10 mouse cellular contexts compared by ENCODE assay signal in genomic region chr16:31002926-31003325, GRCm38 (mm10).
DNase-seq lines count a peak whose midpoint lies in the region; ATAC-seq and TF ChIP-seq lines count a peak whose summit lies in the region.
"Had no signal": no experiment of that assay in that cellular context is flagged by ENCODE, and none has a peak within 500 bp of the region (broad histone marks: within the 10 kb centered on the region; RNA-seq: fewer than 3 reads in every experiment).

No protein-coding gene starts in this region.

- DNase-seq in heart, postnatal 4 days, result no peak
- DNase-seq in lung, embryonic 14.5 days, result no peak
- no peak for DNase-seq in lung, postnatal 25 days (ENCODE audit: low spot score)
- no peak for DNase-seq in urinary bladder, postnatal 10 days (ENCODE audit: low spot score)
- DNase-seq in ovary, postnatal 36 days (ENCODE audit: low spot score), result no peak
- DNase-seq: right cerebral cortex, postnatal 14 days had no signal

- peaks cover 41% of the 10 kb centered on the region for H3K4me1 ChIP-seq in heart, embryonic 12.5 days (replicated peaks)
- H3K4me1 ChIP-seq in lung, embryonic 14.5 days (ENCODE audit: insufficient read depth), result peaks cover 6% of the 10 kb centered on the region; the same call in 1 of the 2 replicates
- H3K4me1 ChIP-seq in embryonic facial prominence, embryonic 12.5 days, result peaks cover 19% of the 10 kb centered on the region
- H3K4me1 ChIP-seq in neural tube, embryonic 15.5 days, result peaks cover 37% of the 10 kb centered on the region

- WGBS in heart, embryonic 12.5 days, result 36% methylated on average over 6 of the region's 6 CpGs
- 49% methylated on average over 6 of the region's 6 CpGs for WGBS in lung, embryonic 14.5 days
- WGBS in embryonic facial prominence, embryonic 12.5 days, result 65% methylated on average over 6 of the region's 6 CpGs
- WGBS in neural tube, embryonic 15.5 days, result 47% methylated on average over 6 of the region's 6 CpGs

- H3K4me2 ChIP-seq in heart, embryonic 12.5 days, result peak overlapping the region; percentile 52
- no peak overlapping the region for H3K4me2 ChIP-seq in lung, embryonic 14.5 days
- H3K4me2 ChIP-seq in embryonic facial prominence, embryonic 12.5 days (replicated peaks), result no peak overlapping the region
- no peak overlapping the region for H3K4me2 ChIP-seq in neural tube, embryonic 15.5 days

- no peak for ATAC-seq in heart, embryonic 12.5 days (ENCODE audit: insufficient number of reproducible peaks, low FRiP score)
- no peak for ATAC-seq in lung, embryonic 14.5 days (ENCODE audit: insufficient read depth)
- no peak for ATAC-seq in embryonic facial prominence, embryonic 12.5 days (ENCODE audit: insufficient number of reproducible peaks, insufficient read depth, low FRiP score, low TSS enrichment)
- no peak for ATAC-seq in neural tube, embryonic 15.5 days (ENCODE audit: low FRiP score)

- TF ChIP-seq CTCF in lung, embryonic 14.5 days (IDR thresholded peaks at IDR 0.05; ENCODE audit: low read depth), result no peak

- 0 out of 2 replicates have a peak overlapping the region, but pooled peaks have one; percentile 4 for H3K9ac ChIP-seq in heart, embryonic 12.5 days
- no peak overlapping the region for H3K9ac ChIP-seq in lung, embryonic 14.5 days
- H3K9ac ChIP-seq in embryonic facial prominence, embryonic 12.5 days, result 0 out of 2 replicates have a peak overlapping the region, but pooled peaks have one; percentile 16
- no peak overlapping the region for H3K9ac ChIP-seq in neural tube, embryonic 15.5 days (replicated peaks)
- H3K9ac ChIP-seq: liver, embryonic 15.5 days had no signal

- H3K36me3 ChIP-seq in heart, embryonic 12.5 days, result no peaks in the 10 kb centered on the region
- H3K36me3 ChIP-seq in lung, embryonic 14.5 days (ENCODE audit: insufficient read depth), result peaks cover 10% of the 10 kb centered on the region; the same call in 1 of the 2 replicates
- 0 out of 2 replicates have a peak, but pooled peaks cover 3% of the 10 kb centered on the region for H3K36me3 ChIP-seq in embryonic facial prominence, embryonic 12.5 days
- no peaks in the 10 kb centered on the region for H3K36me3 ChIP-seq in neural tube, embryonic 15.5 days
- H3K36me3 ChIP-seq: liver, embryonic 15.5 days had no signal

- no peaks in the 10 kb centered on the region for H3K9me3 ChIP-seq in heart, embryonic 12.5 days (replicated peaks)
- no peaks in the 10 kb centered on the region for H3K9me3 ChIP-seq in lung, embryonic 14.5 days (ENCODE audit: low read depth, low read length)
- H3K9me3 ChIP-seq in embryonic facial prominence, embryonic 12.5 days, result no peaks in the 10 kb centered on the region
- H3K9me3 ChIP-seq in neural tube, embryonic 15.5 days (replicated peaks), result no peaks in the 10 kb centered on the region
- H3K9me3 ChIP-seq: liver, embryonic 15.5 days had no signal

- H3K27ac ChIP-seq in heart, embryonic 12.5 days (ENCODE audit: poor library complexity, severe bottlenecking), result peak overlapping the region; percentile 39
- peak overlapping the region; percentile 38; the same call in 1 of the 2 replicates for H3K27ac ChIP-seq in lung, embryonic 14.5 days (ENCODE audit: low read depth)
- H3K27ac ChIP-seq in embryonic facial prominence, embryonic 12.5 days, result no peak overlapping the region
- H3K27ac ChIP-seq in neural tube, embryonic 15.5 days (replicated peaks), result peak overlapping the region; percentile 56; the same call in 1 of the 2 replicates
- H3K27ac ChIP-seq: liver, embryonic 15.5 days had no signal

- H3K27me3 ChIP-seq in heart, embryonic 12.5 days (replicated peaks), result no peaks in the 10 kb centered on the region
- H3K27me3 ChIP-seq in lung, embryonic 14.5 days (ENCODE audit: insufficient read depth, low read length), result no peaks in the 10 kb centered on the region
- H3K27me3 ChIP-seq in embryonic facial prominence, embryonic 12.5 days, result no peaks in the 10 kb centered on the region
- no peaks in the 10 kb centered on the region for H3K27me3 ChIP-seq in neural tube, embryonic 15.5 days (replicated peaks)
- H3K27me3 ChIP-seq: liver, embryonic 15.5 days had no signal

- no peak overlapping the region for H3K4me3 ChIP-seq in heart, embryonic 12.5 days
- no peak overlapping the region for H3K4me3 ChIP-seq in lung, embryonic 14.5 days (ENCODE audit: low read depth, low read length)
- H3K4me3 ChIP-seq in embryonic facial prominence, embryonic 12.5 days, result no peak overlapping the region
- no peak overlapping the region for H3K4me3 ChIP-seq in neural tube, embryonic 15.5 days (replicated peaks)
- H3K4me3 ChIP-seq: liver, embryonic 15.5 days had no signal

Comparison
In these comparisons a context has a peak if more than half of its experiments do, and no peak if none do; other contexts are left out.
1. H3K9ac ChIP-seq: peak in heart, embryonic 12.5 days (single experiment) and embryonic facial prominence, embryonic 12.5 days (single experiment); none in lung, embryonic 14.5 days (single experiment) and neural tube, embryonic 15.5 days (single experiment).